ENCODE assay signal across 11 mouse cellular contexts in the genomic region with DNA sequence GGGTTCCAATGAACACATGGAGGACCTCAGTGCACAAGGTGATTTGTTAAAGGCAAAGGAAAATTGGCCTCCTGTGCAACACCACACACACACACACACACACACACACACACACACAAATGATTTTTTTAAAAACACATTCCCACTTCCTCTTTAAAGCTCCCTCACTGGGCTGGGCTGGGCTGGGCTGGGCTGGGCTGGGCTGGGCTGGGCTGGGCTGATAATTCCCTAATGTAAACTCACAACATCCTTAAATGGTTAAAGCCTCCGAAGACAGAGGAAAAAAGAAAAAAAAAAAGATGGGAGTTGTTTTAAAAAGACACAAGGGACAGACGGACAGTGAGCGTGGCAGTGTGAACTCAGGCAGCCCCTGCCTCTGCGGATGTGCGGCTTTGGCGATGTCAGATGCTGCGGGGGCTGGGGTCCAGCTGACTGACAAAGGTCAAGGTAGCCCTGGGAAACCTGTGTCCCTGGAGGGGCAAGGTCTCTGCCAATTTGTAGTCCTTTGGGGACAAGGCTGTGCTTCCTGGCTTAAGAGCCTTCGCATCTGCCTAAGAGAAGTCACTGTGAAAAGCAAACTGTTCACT. TPM values are rescaled to one million over a fixed set of nuclear protein-coding genes. Genes with fewer than 3 reads are reported as not detected.
DNase-seq lines count a peak whose midpoint lies in the region; ATAC-seq lines count a peak whose summit lies in the region.
"Had no signal": no experiment of that assay in that cellular context is flagged by ENCODE, and none has a peak within 500 bp of the region (broad histone marks: within the 10 kb centered on the region; RNA-seq: fewer than 3 reads in every experiment).

No protein-coding gene starts in this region.

- H3K4me3 ChIP-seq in midbrain, embryonic 10.5 days, result no peak overlapping the region
- H3K4me3 ChIP-seq in midbrain, embryonic 15.5 days, result no peak overlapping the region
- peak overlapping the region; percentile 20; the same call in 1 of the 2 replicates for H3K4me3 ChIP-seq in liver, embryonic 12.5 days
- H3K4me3 ChIP-seq in midbrain, embryonic 16.5 days (ENCODE audit: low read depth, low read length), result no peak overlapping the region
- H3K4me3 ChIP-seq: forebrain, embryonic 13.5 days; hindbrain, embryonic 13.5 days had no signal

- 60% methylated on average over 8 of the region's 8 CpGs for WGBS in midbrain, embryonic 10.5 days
- WGBS in midbrain, embryonic 15.5 days, result 68% methylated on average over 8 of the region's 8 CpGs
- 22% methylated on average over 8 of the region's 8 CpGs for WGBS in liver, embryonic 12.5 days (ENCODE audit: insufficient replicate concordance)
- 67% methylated on average over 8 of the region's 8 CpGs for WGBS in midbrain, embryonic 16.5 days

- no peak overlapping the region for H3K4me2 ChIP-seq in midbrain, embryonic 15.5 days
- H3K4me2 ChIP-seq in liver, embryonic 12.5 days, result peak overlapping the region; percentile 66
- H3K4me2 ChIP-seq in midbrain, embryonic 16.5 days (ENCODE audit: low read length), result no peak overlapping the region
- H3K4me2 ChIP-seq: forebrain, embryonic 13.5 days; hindbrain, embryonic 13.5 days had no signal

- H3K27me3 ChIP-seq in midbrain, embryonic 10.5 days (ENCODE audit: low read depth, poor library complexity, severe bottlenecking), result no peaks in the 10 kb centered on the region
- no peaks in the 10 kb centered on the region for H3K27me3 ChIP-seq in midbrain, embryonic 15.5 days (replicated peaks)
- H3K27me3 ChIP-seq in liver, embryonic 12.5 days (replicated peaks), result peaks cover 20% of the 10 kb centered on the region
- H3K27me3 ChIP-seq in midbrain, embryonic 16.5 days (ENCODE audit: control insufficient read depth, insufficient read depth, low read depth, low read length), result no peaks in the 10 kb centered on the region
- H3K27me3 ChIP-seq: forebrain, embryonic 13.5 days; hindbrain, embryonic 13.5 days had no signal

- DNase-seq in heart, adult 18-20 months, result peak; percentile 25 to 44
- DNase-seq in heart, postnatal 14 days, result no peak
- no peak for DNase-seq in midbrain, embryonic 10.5 days (ENCODE audit: low spot score)
- no peak for DNase-seq in cerebellum, adult 8-10 months
- DNase-seq in right cerebral cortex, postnatal 4 days, result no peak
- DNase-seq: cerebellum, adult 9-11 months had no signal

- H3K4me1 ChIP-seq in midbrain, embryonic 10.5 days, result peaks cover 61% of the 10 kb centered on the region
- H3K4me1 ChIP-seq in midbrain, embryonic 15.5 days, result peaks cover 5% of the 10 kb centered on the region; the same call in 1 of the 2 replicates
- peaks cover 48% of the 10 kb centered on the region for H3K4me1 ChIP-seq in liver, embryonic 12.5 days
- no peaks in the 10 kb centered on the region for H3K4me1 ChIP-seq in midbrain, embryonic 16.5 days (ENCODE audit: control insufficient read depth, insufficient read depth, low read length)

- peak overlapping the region; percentile 86 for H3K27ac ChIP-seq in midbrain, embryonic 10.5 days (replicated peaks)
- H3K27ac ChIP-seq in midbrain, embryonic 15.5 days, result no peak overlapping the region
- H3K27ac ChIP-seq in liver, embryonic 12.5 days, result peak overlapping the region; percentile 74
- no peak overlapping the region for H3K27ac ChIP-seq in midbrain, embryonic 16.5 days (ENCODE audit: low read length)
- H3K27ac ChIP-seq: forebrain, embryonic 13.5 days; hindbrain, embryonic 13.5 days had no signal

- no peak overlapping the region for H3K9ac ChIP-seq in midbrain, embryonic 15.5 days
- H3K9ac ChIP-seq in liver, embryonic 12.5 days, result peak overlapping the region; percentile 54; the same call in 1 of the 2 replicates
- no peak overlapping the region for H3K9ac ChIP-seq in midbrain, embryonic 16.5 days (ENCODE audit: low read depth, low read length)
- H3K9ac ChIP-seq: forebrain, embryonic 13.5 days; hindbrain, embryonic 13.5 days had no signal

- no peaks in the 10 kb centered on the region for H3K9me3 ChIP-seq in midbrain, embryonic 10.5 days (replicated peaks)
- H3K9me3 ChIP-seq in midbrain, embryonic 15.5 days, result no peaks in the 10 kb centered on the region
- H3K9me3 ChIP-seq in liver, embryonic 12.5 days (replicated peaks), result no peaks in the 10 kb centered on the region
- H3K9me3 ChIP-seq in midbrain, embryonic 16.5 days (replicated peaks; ENCODE audit: control insufficient read depth, low read length, poor library complexity, severe bottlenecking), result no peaks in the 10 kb centered on the region
- H3K9me3 ChIP-seq: forebrain, embryonic 13.5 days; hindbrain, embryonic 13.5 days had no signal

- no peaks in the 10 kb centered on the region for H3K36me3 ChIP-seq in midbrain, embryonic 10.5 days
- H3K36me3 ChIP-seq in midbrain, embryonic 15.5 days (replicated peaks), result no peaks in the 10 kb centered on the region
- H3K36me3 ChIP-seq in liver, embryonic 12.5 days, result no peaks in the 10 kb centered on the region
- H3K36me3 ChIP-seq in midbrain, embryonic 16.5 days (ENCODE audit: control insufficient read depth, insufficient read depth, low read length), result no peaks in the 10 kb centered on the region
- H3K36me3 ChIP-seq: hindbrain, embryonic 13.5 days had no signal

- intact Hi-C loops in heart, postnatal 14 days (cut with DNase I), result loop anchor here (2.0 kb wide), 1 partner anchor 27 kb away; a partner anchor contains a TSS

- no peak for ATAC-seq in midbrain, embryonic 15.5 days (replicated peaks)
- ATAC-seq in liver, embryonic 12.5 days, result peak; percentile 78
- no peak for ATAC-seq in midbrain, embryonic 16.5 days
- ATAC-seq: forebrain, embryonic 13.5 days had no signal

RNA-seq across cellular contexts. Expression of a gene that starts 26.3 kb away (rescaled TPM):
- total RNA-seq in heart, adult 18-20 months (2021), result 10 to 100 TPM; 19.1 to 23.8 TPM
- 10 to 100 TPM; 30.9 to 33.4 TPM for total RNA-seq in heart, postnatal 14 days (2021)
- 91.4 and 105 TPM in 2 replicates for polyA plus RNA-seq in midbrain, embryonic 10.5 days (2016; fragmentation: Nextera tagmentation; extraction: Ambion mirVana)
- polyA plus RNA-seq in midbrain, embryonic 15.5 days (2015; fragmentation: Nextera tagmentation; extraction: Ambion mirVana), result 72.0 and 72.4 TPM in 2 replicates
- 21.1 and 21.9 TPM in 2 replicates for polyA plus RNA-seq in liver, embryonic 12.5 days (2016; fragmentation: Nextera tagmentation; extraction: Ambion mirVana)
- 73.2 and 75.0 TPM in 2 replicates for polyA plus RNA-seq in midbrain, embryonic 16.5 days (2015; fragmentation: Nextera tagmentation; extraction: Ambion mirVana)

Comparison
In these comparisons a context has a peak if more than half of its experiments do, and no peak if none do; other contexts are left out.
1. DNase-seq: peak in heart, adult 18-20 months (2 of 2); none in heart, postnatal 14 days (0 of 2), midbrain, embryonic 10.5 days (single experiment), cerebellum, adult 8-10 months (single experiment) and right cerebral cortex, postnatal 4 days (single experiment).
2. H3K27ac ChIP-seq: peak in midbrain, embryonic 10.5 days (single experiment) and liver, embryonic 12.5 days (single experiment); none in midbrain, embryonic 15.5 days (single experiment) and midbrain, embryonic 16.5 days (single experiment).